Mouse (Mus musculus) thymus, adult 18-20 months (tissue): ENCODE data around the gene Kif13a.

Experiments used
- DNase-seq, 2 experiments: peaks; one replicate each; pipeline ENCODE4 v3.0.0; 2022; ENCODE audit warnings: mixed read lengths in 2 of 2

Gene Kif13a

GRCm38 (mm10) chr13:46724371-46724770 is 205.3 kb downstream of the Kif13a start:
- DNase-seq: no peak

- no peak for DNase-seq
Observed at GRCm38 (mm10) chr13:46721009-46721408, 208.7 kb downstream of the Kif13a start.

- no peak for DNase-seq
Observed at GRCm38 (mm10) chr13:46718893-46719400, 210.7 kb downstream of the Kif13a start.

- DNase-seq: no peak
Observed at GRCm38 (mm10) chr13:46715976-46716639, 213.6 kb downstream of the Kif13a start.

DNA sequence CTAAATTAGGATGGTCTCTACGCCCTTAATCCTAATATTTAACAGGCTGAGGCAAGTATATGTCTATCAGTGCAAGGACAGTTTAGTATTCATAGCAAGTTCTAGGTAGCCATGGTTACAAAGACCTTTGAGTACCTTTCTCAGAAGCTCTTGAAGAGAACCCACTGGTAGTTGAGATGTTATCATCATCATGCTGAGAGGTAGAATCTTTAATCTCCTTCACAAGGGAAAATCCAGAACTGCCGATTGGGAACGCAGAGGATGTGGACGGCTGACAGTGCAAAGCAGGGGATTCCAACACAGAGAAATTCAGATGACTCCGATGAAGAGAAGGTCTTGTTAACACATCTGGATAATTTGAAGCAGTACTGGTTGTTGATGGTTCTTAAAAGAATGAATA is 216.2 kb downstream of the Kif13a start:
- DNase-seq: no peak

GRCm38 (mm10) chr13:46703138-46703537 is 226.5 kb downstream of the Kif13a start:
- DNase-seq: no peak

- no peak for DNase-seq
Observed at GRCm38 (mm10) chr13:46701486-46701885, 228.2 kb downstream of the Kif13a start.

GRCm38 (mm10) chr13:46699372-46699771 is 230.3 kb downstream of the Kif13a start:
- DNase-seq: no peak
